Mouse (Mus musculus) stomach, postnatal 0 days (tissue): ENCODE measurements around the gene Adcy9.

Experiments used
- CTCF ChIP-seq: IDR thresholded peaks from 2 replicates; pipeline ENCODE4 v1.5.1; 2016; ENCODE audit warnings: antibody characterized with exemption, low read depth, mild to moderate bottlenecking, moderate library complexity
- EP300 ChIP-seq: optimal IDR thresholded peaks from 2 replicates; pipeline ENCODE3; 2016; ENCODE audit warnings: antibody characterized with exemption

DNA sequence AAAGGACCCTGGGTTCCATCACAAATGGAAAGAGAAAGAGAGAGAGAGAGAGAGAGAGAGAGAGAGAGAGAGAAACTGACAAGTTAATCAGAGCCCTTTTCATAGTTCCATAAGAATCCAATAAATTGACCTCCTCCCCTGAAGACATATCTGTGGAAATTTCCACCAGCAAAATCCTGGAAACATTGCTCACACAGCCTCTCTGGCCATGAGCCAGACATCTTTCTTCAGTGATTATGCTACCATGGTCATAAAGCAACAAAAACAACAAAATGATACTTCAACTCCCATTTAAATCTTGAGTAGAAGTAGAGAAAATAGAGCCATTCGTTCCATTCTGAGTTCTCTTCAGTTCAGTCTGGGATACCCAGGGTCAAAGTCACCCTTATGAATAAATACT is 24.1 kb upstream of the Adcy9 start:
- TF ChIP-seq CTCF (no peak), EP300 (no peak)
